Mouse (Mus musculus) kidney, embryonic 14.5 days (tissue): ENCODE results near the gene Plekho2. TPM values are rescaled to one million over a fixed set of nuclear protein-coding genes. Genes with fewer than 3 reads are reported as not detected.
A peak's percentile ranks its signal among the peaks of the same experiment; 100 is the strongest.

Source experiments
- ATAC-seq: fragments of 200-750 bp; cut with Nextera tagmentation; 2 replicates; pipeline ENCODE4 v1.8.0; 2017; ENCODE audit warnings: moderate number of reproducible peaks, mild to moderate bottlenecking, moderate TSS enrichment, moderate library complexity; ENCODE audit not compliant: low FRiP score, low TSS enrichment
- H3K27ac ChIP-seq: fragments of 300-500 bp; sonication (generic); 2 replicates; pipeline ENCODE4 v1.5.1; 2014; ENCODE audit warnings: low read depth, mild to moderate bottlenecking, low read length, moderate library complexity, mixed read lengths
- H3K27me3 ChIP-seq: fragments of 300-500 bp; sonication (generic); 2 replicates; pipeline ENCODE4 v1.6.1; 2014; ENCODE audit warnings: mild to moderate bottlenecking, low read length; ENCODE audit not compliant: control insufficient read depth, insufficient read depth
- H3K36me3 ChIP-seq: fragments of 300-500 bp; sonication (generic); 2 replicates; pipeline ENCODE4 v1.6.1; 2014; ENCODE audit warnings: low read length, mixed read lengths; ENCODE audit not compliant: control insufficient read depth, insufficient read depth
- H3K4me1 ChIP-seq: fragments of 300-500 bp; sonication (generic); 2 replicates; pipeline ENCODE4 v1.6.1; 2014; ENCODE audit warnings: low read length, mixed read lengths; ENCODE audit not compliant: control insufficient read depth, insufficient read depth
- H3K4me2 ChIP-seq: fragments of 300-500 bp; sonication (generic); replicated peaks from 2 replicates; pipeline ENCODE4 v1.6.1; 2014; ENCODE audit warnings: low read depth, mild to moderate bottlenecking, low read length
- H3K4me3 ChIP-seq: fragments of 300-500 bp; sonication (generic); 2 replicates; pipeline ENCODE4 v1.5.1; 2014; ENCODE audit warnings: mild to moderate bottlenecking, low read length
- H3K9ac ChIP-seq: fragments of 300-500 bp; sonication (generic); 2 replicates; pipeline ENCODE4 v1.6.1; 2014; ENCODE audit warnings: low read depth, mild to moderate bottlenecking, low read length, moderate library complexity
- H3K9me3 ChIP-seq: fragments of 300-500 bp; sonication (generic); 2 replicates; pipeline ENCODE4 v1.6.1; 2016; ENCODE audit warnings: low read length; ENCODE audit not compliant: control insufficient read depth
- WGBS: fragments of 180-500 bp; shearing (Covaris S2); extraction: QIAGEN DNeasy Blood & Tissue Kit; methylation state at CpG from one replicate; pipeline ENCODE4 v1.1.7; 2014; 5-methylcytosine and 5-hydroxymethylcytosine counted together
- polyA plus RNA-seq: library from polyadenylated mRNA; unstranded; fragments of >200 nt; fragmentation: Nextera tagmentation; extraction: Ambion mirVana; gene quantifications from 2 replicates; pipeline ENCODE4 v1.2.1, GENCODE M21; 2014

The Plekho2 gene
- polyA plus RNA-seq, 1 experiment from 2014 or later = 14.1 TPM

GRCm38 (mm10) chr9:65576861-65577510 is 2.9 kb downstream of the Plekho2 start:
- peak overlapping the region; percentile 3; the same call in 1 of the 2 replicates for H3K27ac ChIP-seq

GRCm38 (mm10) chr9:65575393-65576196 is 4.2 kb downstream of the Plekho2 start:
- 75% methylated on average over 8 of the region's 8 CpGs for WGBS
- no peak for ATAC-seq

More at GRCm38 (mm10) chr9:65576861-65577510, 2.9 kb downstream of the Plekho2 start:
- ATAC-seq = no peak
- Histone ChIP-seq H3K9ac (peak overlapping the region; percentile 23; the same call in 1 of the 2 replicates), H3K4me3 (peak overlapping the region; percentile 2; the same call in 1 of the 2 replicates), H3K27me3 (no peaks in the 10 kb centered on the region), H3K9me3 (no peaks in the 10 kb centered on the region), H3K4me1 (peaks cover 47% of the 10 kb centered on the region), H3K36me3 (peaks cover 5% of the 10 kb centered on the region; the same call in 1 of the 2 replicates), H3K4me2 (0 out of 2 replicates have a peak overlapping the region, but pooled peaks have one; percentile 17)
- WGBS = 40% methylated on average over 7 of the region's 7 CpGs

DNA sequence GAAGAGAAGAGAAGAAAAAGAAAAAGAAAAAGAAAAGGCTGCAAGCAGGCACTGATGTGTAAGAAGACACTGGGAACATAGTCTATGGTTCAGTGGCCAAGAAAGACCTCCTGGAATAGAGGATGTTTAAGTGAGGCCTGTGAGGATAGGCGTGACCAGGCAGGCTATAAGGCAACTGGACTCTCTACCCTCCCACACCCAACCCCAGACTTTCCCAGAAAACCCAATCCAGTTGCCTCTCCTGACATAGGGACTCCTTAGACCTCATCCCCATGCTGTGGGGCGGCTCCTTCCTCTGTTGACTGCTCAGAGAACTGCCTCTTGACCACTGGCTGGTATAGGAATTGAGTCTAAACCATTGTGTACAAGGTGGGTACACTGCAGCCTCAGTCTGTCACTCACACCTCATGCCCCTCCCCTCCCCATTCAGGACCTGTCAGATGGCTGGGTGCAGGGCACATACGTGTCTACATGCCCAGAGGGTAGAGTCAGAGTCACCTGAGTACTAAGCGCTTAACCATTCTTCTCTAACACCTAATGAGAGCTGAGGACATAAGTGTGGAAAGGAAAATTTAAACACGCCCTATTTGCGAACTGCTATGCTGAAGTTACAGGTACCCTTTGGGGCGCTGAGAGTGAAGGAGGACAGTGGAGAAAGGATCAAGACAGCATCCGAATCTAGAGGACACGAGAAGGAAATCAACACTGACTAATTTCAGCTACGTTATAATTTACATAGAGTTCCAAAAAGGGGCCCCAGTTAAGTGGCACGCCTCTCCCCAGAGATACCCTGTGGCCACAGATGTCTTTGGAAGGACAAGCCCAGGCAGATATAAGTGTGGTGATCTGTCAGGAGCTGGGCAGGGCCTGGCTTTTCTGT is 5.1 kb downstream of the Plekho2 start:
- Histone ChIP-seq H3K36me3 (peaks cover 5% of the 10 kb centered on the region; the same call in 1 of the 2 replicates), H3K9me3 (no peaks in the 10 kb centered on the region), H3K9ac (no peak overlapping the region), H3K27ac (peak overlapping the region; percentile 24; the same call in 1 of the 2 replicates), H3K27me3 (no peaks in the 10 kb centered on the region), H3K4me2 (no peak overlapping the region), H3K4me3 (no peak overlapping the region), H3K4me1 (peaks cover 42% of the 10 kb centered on the region)
- 80% methylated on average over 11 of the region's 11 CpGs for WGBS
- ATAC-seq = peak; percentile 50; the same call in 1 of the 2 replicates

More at GRCm38 (mm10) chr9:65575393-65576196, 4.2 kb downstream of the Plekho2 start:
- Histone ChIP-seq H3K4me2 (no peak overlapping the region), H3K4me3 (no peak overlapping the region), H3K27me3 (no peaks in the 10 kb centered on the region), H3K27ac (peak overlapping the region; percentile 24; the same call in 1 of the 2 replicates), H3K9ac (no peak overlapping the region), H3K36me3 (peaks cover 5% of the 10 kb centered on the region; the same call in 1 of the 2 replicates), H3K9me3 (no peaks in the 10 kb centered on the region), H3K4me1 (peaks cover 44% of the 10 kb centered on the region)

- ATAC-seq = no peak
- no peak overlapping the region for H3K4me3 ChIP-seq
- no peak overlapping the region for H3K27ac ChIP-seq
- H3K27me3 ChIP-seq = no peaks in the 10 kb centered on the region
- H3K4me2 ChIP-seq = no peak overlapping the region
- 86% methylated on average over 6 of the region's 6 CpGs for WGBS
- H3K36me3 ChIP-seq = peaks cover 12% of the 10 kb centered on the region; the same call in 1 of the 2 replicates
- H3K9me3 ChIP-seq = no peaks in the 10 kb centered on the region
- no peak overlapping the region for H3K9ac ChIP-seq
- peaks cover 24% of the 10 kb centered on the region for H3K4me1 ChIP-seq
These were observed 7.0 kb downstream of the Plekho2 start for GRCm38 (mm10) chr9:65572837-65573236.

- no peak for ATAC-seq
- no peaks in the 10 kb centered on the region for H3K9me3 ChIP-seq
- H3K4me2 ChIP-seq = no peak overlapping the region
- H3K27ac ChIP-seq = no peak overlapping the region
- peaks cover 17% of the 10 kb centered on the region; the same call in 1 of the 2 replicates for H3K36me3 ChIP-seq
- WGBS = 77% methylated on average over 6 of the region's 6 CpGs
- no peak overlapping the region for H3K4me3 ChIP-seq
- H3K27me3 ChIP-seq = no peaks in the 10 kb centered on the region
- H3K4me1 ChIP-seq = 0 out of 2 replicates have a peak, but pooled peaks cover under 1% of the 10 kb centered on the region
- H3K9ac ChIP-seq = no peak overlapping the region
These were observed 10.3 kb downstream of the Plekho2 start for GRCm38 (mm10) chr9:65569491-65569971.

GRCm38 (mm10) chr9:65568787-65569186 is 11.1 kb downstream of the Plekho2 start:
- Histone ChIP-seq H3K27ac (no peak overlapping the region), H3K9me3 (no peaks in the 10 kb centered on the region), H3K27me3 (no peaks in the 10 kb centered on the region), H3K4me2 (no peak overlapping the region), H3K4me1 (no peaks in the 10 kb centered on the region), H3K4me3 (no peak overlapping the region), H3K36me3 (peaks cover 17% of the 10 kb centered on the region; the same call in 1 of the 2 replicates), H3K9ac (no peak overlapping the region)
- no peak for ATAC-seq
- 89% methylated on average over 6 of the region's 6 CpGs for WGBS

DNA sequence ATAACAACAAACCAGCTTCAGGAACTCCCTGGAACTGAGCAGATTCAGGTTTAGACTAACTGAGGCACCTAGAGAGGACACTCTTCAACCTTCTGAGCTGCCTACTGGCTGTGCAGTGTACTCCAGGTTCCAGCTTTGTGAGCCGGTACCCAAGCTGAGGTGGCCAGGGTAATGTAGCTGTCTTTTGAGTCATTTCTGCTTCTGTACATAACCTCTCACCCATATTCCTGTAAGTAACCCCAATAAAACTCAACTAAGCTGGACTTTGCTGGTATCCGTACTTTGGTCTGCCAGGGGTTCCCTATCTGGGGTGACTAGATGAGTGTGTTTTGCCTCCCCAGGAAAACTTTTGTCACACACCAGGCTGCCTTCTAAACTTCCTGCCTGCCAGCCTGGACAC is 15.1 kb downstream of the Plekho2 start:
- Histone ChIP-seq H3K36me3 (peaks cover 28% of the 10 kb centered on the region; the same call in 1 of the 2 replicates), H3K27ac (no peak overlapping the region), H3K4me2 (no peak overlapping the region), H3K9me3 (no peaks in the 10 kb centered on the region), H3K9ac (no peak overlapping the region), H3K27me3 (no peaks in the 10 kb centered on the region), H3K4me1 (peaks cover 9% of the 10 kb centered on the region), H3K4me3 (no peak overlapping the region)
- 98% methylated on average over 2 of the region's 2 CpGs for WGBS
- ATAC-seq = no peak

- no peak overlapping the region for H3K4me2 ChIP-seq
- no peaks in the 10 kb centered on the region for H3K27me3 ChIP-seq
- H3K27ac ChIP-seq = no peak overlapping the region
- no peak for ATAC-seq
- H3K9me3 ChIP-seq = no peaks in the 10 kb centered on the region
- 93% methylated on average over 5 of the region's 5 CpGs for WGBS
- no peak overlapping the region for H3K4me3 ChIP-seq
- H3K4me1 ChIP-seq = peaks cover 9% of the 10 kb centered on the region
- H3K9ac ChIP-seq = no peak overlapping the region
- H3K36me3 ChIP-seq = peaks cover 33% of the 10 kb centered on the region; the same call in 1 of the 2 replicates
These were observed 16.8 kb downstream of the Plekho2 start for GRCm38 (mm10) chr9:65563073-65563472.
